ENCODE assay signal across 9 mouse cellular contexts in genomic region chr15:82940494-82941214, GRCm38 (mm10). TPM values are rescaled to one million over a fixed set of nuclear protein-coding genes. Genes with fewer than 3 reads are reported as not detected.
DNase-seq lines count a peak whose midpoint lies in the region; ATAC-seq and TF ChIP-seq lines count a peak whose summit lies in the region.
"Had no signal": no experiment of that assay in that cellular context is flagged by ENCODE, and none has a peak within 500 bp of the region (broad histone marks: within the 10 kb centered on the region; RNA-seq: fewer than 3 reads in every experiment).

No protein-coding gene starts in this region.

- TF ChIP-seq POLR2A in lung, adult 2 months (IDR thresholded peaks at IDR 0.05; ENCODE audit: borderline replicate concordance, extremely low read depth, low read depth, low read length) = no peak
- TF ChIP-seq POLR2A in embryonic fibroblast, embryonic 13.5 days (IDR thresholded peaks at IDR 0.05; ENCODE audit: low read depth, low read length) = no peak

- DNase-seq in adrenal gland, postnatal 25 days = peak; percentile 54
- DNase-seq in adrenal gland, postnatal 4 days (ENCODE audit: low spot score in 2 of 2) = no peak
- no peak for DNase-seq in lung, adult 2 months
- no peak for DNase-seq in midbrain, postnatal 0 days (ENCODE audit: low spot score)
- no peak for DNase-seq in layer of hippocampus, adult 9-10 months (ENCODE audit: low spot score)
- no peak for DNase-seq in kidney, adult 9 months

- no peak for ATAC-seq in lung, embryonic 16.5 days (ENCODE audit: low read depth)
- ATAC-seq in midbrain, postnatal 0 days (ENCODE audit: low FRiP score) = no peak
- ATAC-seq: liver, embryonic 12.5 days had no signal

- peaks cover 43% of the 10 kb centered on the region for H3K4me1 ChIP-seq in lung, embryonic 16.5 days (replicated peaks; ENCODE audit: control insufficient read depth, insufficient read depth, low read length)
- H3K4me1 ChIP-seq in lung, adult 2 months (ENCODE audit: control insufficient read depth, insufficient read depth, low read length) = no peaks in the 10 kb centered on the region; the same call in 1 of the 2 replicates
- H3K4me1 ChIP-seq in embryonic fibroblast, embryonic 13.5 days (ENCODE audit: control insufficient read depth, insufficient read depth, low read length) = peaks cover 28% of the 10 kb centered on the region
- H3K4me1 ChIP-seq in midbrain, postnatal 0 days (ENCODE audit: insufficient read depth, low read length) = peaks cover 40% of the 10 kb centered on the region
- H3K4me1 ChIP-seq: liver, embryonic 12.5 days had no signal

- H3K27me3 ChIP-seq in lung, embryonic 16.5 days (ENCODE audit: control insufficient read depth, insufficient read depth, low read depth, low read length) = no peaks in the 10 kb centered on the region; the same call in 1 of the 2 replicates
- no peaks in the 10 kb centered on the region for H3K27me3 ChIP-seq in midbrain, postnatal 0 days (ENCODE audit: insufficient read depth, low read length)

- 52% methylated on average over 12 of the region's 12 CpGs for WGBS in lung, embryonic 16.5 days
- WGBS in lung, adult 2 months = 53% methylated on average over 12 of the region's 12 CpGs
- WGBS in midbrain, postnatal 0 days = 41% methylated on average over 12 of the region's 12 CpGs

- TF ChIP-seq CTCF in lung, adult 2 months (IDR thresholded peaks at IDR 0.05; ENCODE audit: insufficient read depth, low read length) = no peak
- no peak for TF ChIP-seq CTCF in embryonic fibroblast, embryonic 13.5 days (IDR thresholded peaks at IDR 0.05; ENCODE audit: borderline replicate concordance, insufficient read depth, low read length)
- TF ChIP-seq CTCF in midbrain, postnatal 0 days (IDR thresholded peaks at IDR 0.05) = no peak

- no peak overlapping the region for H3K4me2 ChIP-seq in lung, embryonic 16.5 days (ENCODE audit: low read depth, low read length)
- H3K4me2 ChIP-seq in midbrain, postnatal 0 days (ENCODE audit: low read depth, low read length, poor library complexity, severe bottlenecking) = no peak overlapping the region
- H3K4me2 ChIP-seq: liver, embryonic 12.5 days had no signal

- peak overlapping the region; percentile 38; the same call in 1 of the 2 replicates for H3K27ac ChIP-seq in lung, embryonic 16.5 days (ENCODE audit: low read length)
- H3K27ac ChIP-seq in embryonic fibroblast, embryonic 13.5 days (ENCODE audit: insufficient read depth, low read length) = peak overlapping the region; percentile 84
- peak overlapping the region; percentile 62; the same call in 1 of the 2 replicates for H3K27ac ChIP-seq in midbrain, postnatal 0 days (ENCODE audit: low read depth, low read length)
- H3K27ac ChIP-seq: liver, embryonic 12.5 days had no signal

- H3K9me3 ChIP-seq in lung, embryonic 16.5 days (ENCODE audit: control insufficient read depth, low read length) = no peaks in the 10 kb centered on the region
- H3K9me3 ChIP-seq in midbrain, postnatal 0 days (ENCODE audit: low read length) = no peaks in the 10 kb centered on the region
- H3K9me3 ChIP-seq: liver, embryonic 12.5 days had no signal

- H3K9ac ChIP-seq in lung, embryonic 16.5 days (ENCODE audit: low read length) = no peak overlapping the region
- H3K9ac ChIP-seq in midbrain, postnatal 0 days (replicated peaks; ENCODE audit: low read length, poor library complexity, severe bottlenecking) = peak overlapping the region; percentile 50; the same call in 1 of the 2 replicates
- H3K9ac ChIP-seq: liver, embryonic 12.5 days had no signal

- H3K36me3 ChIP-seq in lung, embryonic 16.5 days (ENCODE audit: control insufficient read depth, insufficient read depth, low read length) = no peaks in the 10 kb centered on the region
- H3K36me3 ChIP-seq in midbrain, postnatal 0 days (ENCODE audit: insufficient read depth, low read length) = no peaks in the 10 kb centered on the region
- H3K36me3 ChIP-seq: liver, embryonic 12.5 days had no signal

- H3K4me3 ChIP-seq in lung, embryonic 16.5 days (ENCODE audit: low read length) = no peak overlapping the region
- H3K4me3 ChIP-seq in lung, adult 2 months (replicated peaks; ENCODE audit: extremely low read depth, low read depth, low read length) = no peak overlapping the region
- no peak overlapping the region for H3K4me3 ChIP-seq in embryonic fibroblast, embryonic 13.5 days (ENCODE audit: insufficient read depth, low read length)
- H3K4me3 ChIP-seq in midbrain, postnatal 0 days (ENCODE audit: low read depth, low read length) = no peak overlapping the region
- H3K4me3 ChIP-seq: liver, embryonic 12.5 days had no signal

RNA-seq across cellular contexts. Expression of gene Tcf20, which starts 47.0 kb away (rescaled TPM):
- total RNA-seq in adrenal gland, postnatal 25 days (2021) = 87.9 and 103 TPM in 2 replicates
- 10 to 100 TPM; 85.4 to 98.1 TPM for total RNA-seq in adrenal gland, postnatal 4 days (2021)
- 7.2 and 7.3 TPM in 2 replicates for polyA plus RNA-seq in lung, embryonic 16.5 days (2015; fragmentation: Nextera tagmentation; extraction: Ambion mirVana)
- 12.6 and 16.8 TPM in 2 replicates for polyA plus RNA-seq in lung, adult 2 months (2012; rRNA removed)
- polyA plus RNA-seq in embryonic fibroblast, embryonic 13.5 days (2011; ENCODE audit: insufficient read length, low read depth, missing spikeins) = 53.6 and 56.9 TPM in 2 replicates
- total RNA-seq in midbrain, postnatal 0 days (2014; rRNA removed) = 125 and 131 TPM in 2 replicates
- 10.6 and 11.8 TPM in 2 replicates for polyA plus RNA-seq in midbrain, postnatal 0 days (2015; fragmentation: Nextera tagmentation; extraction: Ambion mirVana)
